Mouse (Mus musculus): ENCODE measurements around the gene Fgf14. TPM values are rescaled to one million over a fixed set of nuclear protein-coding genes. Genes with fewer than 3 reads are reported as not detected.
"Not testable (repeated sequence)": the region's sequence is repeated elsewhere in the genome, so short reads cannot be mapped to it uniquely, and the experiment has no call there.

Gene Fgf14
- polyA plus RNA-seq, 1 experiment from 2014 or later, result 1.9 TPM

DNA sequence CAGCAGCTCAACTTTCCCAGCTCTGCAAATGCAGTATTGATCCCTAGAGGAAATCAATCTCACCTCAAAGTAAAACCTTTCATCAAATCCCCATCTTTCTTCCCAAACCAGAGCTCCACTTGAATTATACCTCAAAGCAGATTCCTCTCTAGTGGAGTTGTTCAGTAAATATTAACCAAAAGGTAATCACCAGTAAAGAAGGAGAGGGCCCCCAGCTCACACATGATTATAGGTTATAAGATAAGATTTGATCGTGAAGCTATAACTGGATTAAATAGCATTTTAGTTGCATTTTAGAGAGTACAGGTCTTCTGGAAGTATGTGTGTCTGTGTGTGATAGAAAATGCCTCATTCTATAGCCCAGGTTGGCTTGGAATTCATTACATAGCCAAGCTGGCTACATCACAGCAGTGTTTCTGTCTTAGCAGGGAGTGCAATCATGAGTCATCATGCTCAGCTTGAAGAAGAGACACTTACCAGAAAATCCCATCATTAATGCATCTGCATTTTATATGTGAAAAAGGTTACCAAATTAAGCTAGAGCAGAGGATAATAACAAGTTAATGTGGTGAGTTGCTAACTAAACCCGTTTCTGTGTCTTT lies 202.8 kb downstream of the Fgf14 start:
- Histone ChIP-seq H3K27ac (no peak overlapping the region), H3K4me1 (replicated peaks) (no peaks in the 10 kb centered on the region), H3K27me3 (no peaks in the 10 kb centered on the region), H3K4me2 (no peak overlapping the region), H3K9me3 (replicated peaks) (no peaks in the 10 kb centered on the region), H3K4me3 (no peak overlapping the region), H3K36me3 (no peaks in the 10 kb centered on the region), H3K9ac (no peak overlapping the region)
- ATAC-seq (replicated peaks; ENCODE audit: insufficient number of reproducible peaks, insufficient read depth, low FRiP score, low read depth), result no peak
- WGBS, result 65% methylated on average over 2 of the region's 2 CpGs

GRCm38 (mm10) chr14:124470909-124471308 lies 206.0 kb downstream of the Fgf14 start:
- H3K36me3 ChIP-seq, result no peaks in the 10 kb centered on the region
- no peaks in the 10 kb centered on the region for H3K4me1 ChIP-seq (replicated peaks)
- 61% methylated on average over 2 of the region's 2 CpGs for WGBS
- H3K9ac ChIP-seq, result no peak overlapping the region
- ATAC-seq (replicated peaks; ENCODE audit: insufficient number of reproducible peaks, insufficient read depth, low FRiP score, low read depth), result no peak
- no peaks in the 10 kb centered on the region for H3K27me3 ChIP-seq
- no peak overlapping the region for H3K27ac ChIP-seq
- no peaks in the 10 kb centered on the region for H3K9me3 ChIP-seq (replicated peaks)
- H3K4me2 ChIP-seq, result no peak overlapping the region
- H3K4me3 ChIP-seq, result no peak overlapping the region

DNA sequence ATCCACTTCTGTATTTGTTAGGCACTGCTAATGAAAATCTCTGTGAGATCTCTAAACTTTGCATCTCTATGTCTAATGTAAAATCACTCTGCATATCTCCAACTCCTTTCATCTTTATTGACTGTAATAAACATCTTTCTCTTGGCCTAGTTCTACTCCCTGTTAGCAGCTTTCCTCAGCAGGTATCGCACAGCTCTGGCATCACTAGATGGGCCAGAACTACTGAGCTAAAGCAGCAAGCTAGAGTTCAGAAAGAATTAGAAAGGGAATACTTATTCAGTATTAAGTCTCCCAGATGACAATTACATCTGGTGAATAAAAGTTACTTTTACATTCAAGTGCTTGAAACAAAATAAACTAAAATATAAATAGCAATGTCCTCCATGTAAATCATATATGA lies 221.8 kb downstream of the Fgf14 start:
- Histone ChIP-seq H3K9me3 (replicated peaks) (no peaks in the 10 kb centered on the region), H3K4me1 (replicated peaks) (no peaks in the 10 kb centered on the region), H3K4me2 (no peak overlapping the region), H3K9ac (no peak overlapping the region), H3K27ac (no peak overlapping the region), H3K27me3 (no peaks in the 10 kb centered on the region), H3K36me3 (no peaks in the 10 kb centered on the region), H3K4me3 (no peak overlapping the region)
- no peak for ATAC-seq (replicated peaks; ENCODE audit: insufficient number of reproducible peaks, insufficient read depth, low FRiP score, low read depth)
- 88% methylated on average over 1 of the region's 1 CpGs for WGBS

DNA sequence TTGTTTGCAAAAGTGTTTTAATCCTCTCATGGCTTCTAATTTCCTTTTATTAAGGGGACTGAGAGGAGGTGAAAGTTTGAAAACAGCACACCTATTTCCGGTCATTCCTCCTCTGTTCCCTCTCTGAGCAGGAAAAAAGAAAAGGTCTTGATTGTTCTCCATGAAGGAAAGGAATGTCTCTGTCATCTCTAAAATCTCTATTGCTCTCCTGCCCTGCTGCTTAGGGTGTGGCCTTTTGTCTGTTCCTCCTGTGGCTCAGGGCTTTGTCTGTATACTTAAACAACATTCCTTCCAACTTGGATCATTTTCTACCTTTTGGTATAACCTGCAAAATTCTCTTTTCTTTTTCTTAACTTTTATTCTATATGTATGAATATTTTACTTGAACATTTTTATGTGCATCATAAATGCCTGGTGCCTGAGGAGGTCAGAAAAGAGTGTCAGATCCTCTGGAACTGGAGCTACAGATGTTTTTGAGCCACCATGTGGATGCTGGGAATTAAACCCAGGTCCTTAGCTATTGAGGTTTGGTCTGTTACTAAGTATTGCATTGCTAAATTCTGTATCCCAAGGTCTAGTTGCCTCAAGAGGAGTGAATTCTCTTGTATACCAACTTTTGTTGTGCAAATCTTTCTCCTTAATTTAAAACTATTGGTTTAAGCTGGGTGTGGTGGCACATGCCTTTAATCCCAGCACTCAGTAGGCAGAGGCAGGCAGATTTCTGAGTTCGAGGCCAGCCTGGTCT lies 230.7 kb downstream of the Fgf14 start:
- Histone ChIP-seq H3K36me3 (no peaks in the 10 kb centered on the region), H3K27ac (no peak overlapping the region), H3K9ac (no peak overlapping the region), H3K4me2 (no peak overlapping the region), H3K27me3 (no peaks in the 10 kb centered on the region), H3K4me1 (replicated peaks) (no peaks in the 10 kb centered on the region), H3K4me3 (no peak overlapping the region), H3K9me3 (replicated peaks) (no peaks in the 10 kb centered on the region)
- ATAC-seq (replicated peaks; ENCODE audit: insufficient number of reproducible peaks, insufficient read depth, low FRiP score, low read depth), result no peak
- 64% methylated on average over 2 of the region's 2 CpGs for WGBS

DNA sequence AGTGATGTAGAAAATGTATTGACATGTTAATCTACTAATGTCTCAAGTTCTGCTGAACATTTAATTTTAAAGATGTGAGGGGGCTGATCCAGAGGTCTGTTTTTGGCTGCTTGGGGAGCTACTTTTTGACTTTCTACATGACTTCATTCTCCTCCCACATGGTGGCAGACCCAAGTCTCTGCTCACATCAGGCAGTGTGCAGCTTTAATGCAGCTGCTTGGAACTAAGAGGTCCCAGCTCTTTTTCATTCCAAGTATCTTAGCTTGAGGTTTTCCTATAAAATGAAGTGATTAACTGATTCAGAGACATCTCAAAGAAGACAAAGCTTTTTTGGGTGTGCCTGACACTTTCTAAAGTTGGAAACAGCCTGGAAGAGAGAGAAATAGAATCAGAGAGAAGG lies 232.1 kb downstream of the Fgf14 start:
- H3K9me3 ChIP-seq (replicated peaks), result no peaks in the 10 kb centered on the region
- H3K36me3 ChIP-seq, result no peaks in the 10 kb centered on the region
- ATAC-seq (replicated peaks; ENCODE audit: insufficient number of reproducible peaks, insufficient read depth, low FRiP score, low read depth), result no peak
- no peaks in the 10 kb centered on the region for H3K27me3 ChIP-seq
- no peaks in the 10 kb centered on the region for H3K4me1 ChIP-seq (replicated peaks)
- H3K4me3 ChIP-seq, result no peak overlapping the region
- no peak overlapping the region for H3K27ac ChIP-seq
- no peak overlapping the region for H3K4me2 ChIP-seq
- H3K9ac ChIP-seq, result no peak overlapping the region

DNA sequence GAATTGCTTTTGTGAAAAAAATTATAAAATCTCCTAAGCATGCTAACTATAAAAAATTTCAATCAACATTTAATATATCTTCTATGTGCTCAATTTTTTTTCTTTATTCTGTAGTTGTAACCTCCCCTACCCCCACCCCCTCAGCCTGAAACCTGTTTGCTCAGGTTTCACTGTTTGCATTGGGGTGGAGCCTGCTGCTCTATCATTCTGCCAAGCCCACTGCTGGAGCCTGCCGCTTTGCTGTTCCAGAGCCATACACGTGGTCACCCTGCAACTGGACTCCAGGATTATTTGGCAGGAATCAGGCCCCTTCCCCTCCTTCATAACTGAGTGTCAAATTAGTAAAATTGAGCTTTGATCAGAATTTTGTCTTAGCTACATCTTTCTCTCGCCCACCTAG lies 237.6 kb downstream of the Fgf14 start:
- H3K9ac ChIP-seq; ATAC-seq (replicated peaks; ENCODE audit: insufficient number of reproducible peaks, insufficient read depth, low FRiP score, low read depth); H3K4me2 ChIP-seq; H3K9me3 ChIP-seq (replicated peaks); H3K4me1 ChIP-seq (replicated peaks); H3K36me3 ChIP-seq; H3K27me3 ChIP-seq; H3K27ac ChIP-seq; H3K4me3 ChIP-seq: not testable (repeated sequence)
- WGBS, result 36% methylated on average over 3 of the region's 3 CpGs

DNA sequence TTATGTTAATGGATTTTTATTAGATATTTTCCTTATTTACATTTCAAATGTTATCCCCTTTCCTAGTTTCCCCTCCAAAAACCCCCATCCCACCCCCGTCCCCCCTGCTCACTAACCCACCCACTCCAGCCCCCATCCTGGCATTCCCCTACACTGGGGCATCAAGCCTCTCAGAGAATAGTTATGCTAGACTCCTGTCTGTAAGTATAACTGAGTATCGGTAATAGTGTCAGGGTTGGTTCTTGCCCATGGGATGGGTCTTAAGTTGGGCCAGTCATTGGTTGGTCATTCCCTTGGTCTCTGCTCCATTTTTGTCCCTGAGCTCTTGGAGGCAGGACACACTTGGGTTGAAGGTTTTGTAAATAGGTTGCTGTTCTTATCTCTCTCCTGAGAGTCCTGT lies 265.0 kb downstream of the Fgf14 start:
- no peak overlapping the region for H3K4me2 ChIP-seq
- H3K9ac ChIP-seq, result no peak overlapping the region
- no peak overlapping the region for H3K4me3 ChIP-seq
- no peaks in the 10 kb centered on the region for H3K27me3 ChIP-seq
- no peak overlapping the region for H3K27ac ChIP-seq
- WGBS, result 71% methylated on average over 2 of the region's 2 CpGs
- ATAC-seq (replicated peaks; ENCODE audit: insufficient number of reproducible peaks, insufficient read depth, low FRiP score, low read depth), result no peak
- no peaks in the 10 kb centered on the region for H3K4me1 ChIP-seq (replicated peaks)
- no peaks in the 10 kb centered on the region for H3K36me3 ChIP-seq
- H3K9me3 ChIP-seq (replicated peaks), result no peaks in the 10 kb centered on the region

DNA sequence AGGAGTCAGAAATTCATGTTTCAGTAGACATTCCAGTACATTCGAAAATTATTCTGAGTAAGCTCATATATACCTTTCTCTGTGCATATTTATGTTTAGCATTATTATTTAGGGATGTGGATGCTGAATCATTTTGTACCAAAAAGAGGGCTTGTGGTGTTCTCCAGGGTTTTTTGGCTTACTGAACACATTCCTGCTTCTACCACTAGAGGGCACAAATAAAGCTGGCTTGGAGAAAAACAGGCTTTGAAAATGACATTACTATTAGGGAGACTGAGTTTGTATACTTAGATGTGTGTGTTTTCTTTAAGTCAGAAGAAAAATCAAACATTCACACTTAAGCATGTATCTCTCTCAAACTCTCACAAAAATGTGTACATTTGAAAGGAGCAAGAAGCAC lies 266.0 kb downstream of the Fgf14 start:
- H3K4me1 ChIP-seq (replicated peaks), result no peaks in the 10 kb centered on the region
- no peak for ATAC-seq (replicated peaks; ENCODE audit: insufficient number of reproducible peaks, insufficient read depth, low FRiP score, low read depth)
- no peak overlapping the region for H3K4me3 ChIP-seq
- H3K4me2 ChIP-seq, result no peak overlapping the region
- no peak overlapping the region for H3K27ac ChIP-seq
- H3K27me3 ChIP-seq, result no peaks in the 10 kb centered on the region
- H3K9ac ChIP-seq, result no peak overlapping the region
- WGBS, result 0% methylated on average over 1 of the region's 1 CpGs
- no peaks in the 10 kb centered on the region for H3K36me3 ChIP-seq
- H3K9me3 ChIP-seq (replicated peaks), result no peaks in the 10 kb centered on the region

GRCm38 (mm10) chr14:124328391-124328790 lies 348.5 kb downstream of the Fgf14 start:
- ATAC-seq (replicated peaks; ENCODE audit: insufficient number of reproducible peaks, insufficient read depth, low FRiP score, low read depth), result no peak
- Histone ChIP-seq H3K4me2 (no peak overlapping the region), H3K27ac (no peak overlapping the region)

GRCm38 (mm10) chr14:124319017-124319718 lies 357.8 kb downstream of the Fgf14 start:
- WGBS, result 36% methylated on average over 1 of the region's 1 CpGs
- no peaks in the 10 kb centered on the region for H3K27me3 ChIP-seq

More at GRCm38 (mm10) chr14:124328391-124328790, 348.5 kb downstream of the Fgf14 start:
- Histone ChIP-seq H3K9me3 (replicated peaks) (no peaks in the 10 kb centered on the region), H3K36me3 (no peaks in the 10 kb centered on the region), H3K4me1 (replicated peaks) (no peaks in the 10 kb centered on the region), H3K4me3 (no peak overlapping the region), H3K27me3 (no peaks in the 10 kb centered on the region), H3K9ac (no peak overlapping the region)

GRCm38 (mm10) chr14:124315513-124315912 lies 361.4 kb downstream of the Fgf14 start:
- H3K9ac ChIP-seq, result no peak overlapping the region
- no peaks in the 10 kb centered on the region for H3K4me1 ChIP-seq (replicated peaks)
- no peaks in the 10 kb centered on the region for H3K36me3 ChIP-seq
- H3K4me2 ChIP-seq, result no peak overlapping the region
- H3K4me3 ChIP-seq, result no peak overlapping the region
- 70% methylated on average over 2 of the region's 2 CpGs for WGBS
- H3K9me3 ChIP-seq (replicated peaks), result no peaks in the 10 kb centered on the region
- no peaks in the 10 kb centered on the region for H3K27me3 ChIP-seq
- no peak overlapping the region for H3K27ac ChIP-seq
- no peak for ATAC-seq (replicated peaks; ENCODE audit: insufficient number of reproducible peaks, insufficient read depth, low FRiP score, low read depth)

More at GRCm38 (mm10) chr14:124319017-124319718, 357.8 kb downstream of the Fgf14 start:
- Histone ChIP-seq H3K36me3 (no peaks in the 10 kb centered on the region), H3K9ac (no peak overlapping the region), H3K4me3 (no peak overlapping the region), H3K27ac (no peak overlapping the region), H3K4me2 (no peak overlapping the region), H3K9me3 (replicated peaks) (no peaks in the 10 kb centered on the region), H3K4me1 (replicated peaks) (no peaks in the 10 kb centered on the region)
- ATAC-seq (replicated peaks; ENCODE audit: insufficient number of reproducible peaks, insufficient read depth, low FRiP score, low read depth), result no peak

DNA sequence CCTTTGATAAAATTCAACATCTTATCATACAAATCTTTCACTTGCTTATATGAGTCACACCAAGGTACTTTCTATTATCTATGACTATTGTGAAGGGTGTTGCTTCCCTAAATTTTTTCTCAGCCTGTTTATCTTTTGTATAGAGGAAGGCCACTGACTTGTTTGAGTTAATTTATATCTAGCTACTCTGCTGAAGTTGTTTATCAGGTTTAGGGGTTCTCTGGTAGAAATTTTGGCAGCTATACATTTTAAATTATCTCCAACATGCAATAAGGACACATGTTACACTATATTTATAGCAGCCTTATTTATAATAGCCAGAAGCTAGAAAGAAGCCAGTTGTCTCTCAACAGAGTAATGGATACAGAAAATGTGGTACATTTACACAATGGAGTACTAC lies 389.9 kb downstream of the Fgf14 start:
- no peaks in the 10 kb centered on the region for H3K9me3 ChIP-seq (replicated peaks)
- no peak overlapping the region for H3K4me3 ChIP-seq
- no peak for ATAC-seq (replicated peaks; ENCODE audit: insufficient number of reproducible peaks, insufficient read depth, low FRiP score, low read depth)
- H3K4me1 ChIP-seq (replicated peaks), result no peaks in the 10 kb centered on the region
- no peak overlapping the region for H3K4me2 ChIP-seq
- no peaks in the 10 kb centered on the region for H3K27me3 ChIP-seq
- H3K27ac ChIP-seq, result no peak overlapping the region
- no peak overlapping the region for H3K9ac ChIP-seq
- H3K36me3 ChIP-seq, result no peaks in the 10 kb centered on the region

All from heart, embryonic 15.5 days (tissue).